Mouse (Mus musculus) liver, postnatal 0 days (tissue): ENCODE results near the gene Gm36028.

Experiments used
- CTCF ChIP-seq: sonication (generic); IDR thresholded peaks from 2 replicates; pipeline ENCODE4 v1.5.1; 2016; ENCODE audit warnings: antibody characterized with exemption, low read depth
- EP300 ChIP-seq: IDR thresholded peaks from 2 replicates; pipeline ENCODE4 v1.6.1; 2016; ENCODE audit warnings: antibody characterized with exemption, low read depth, mild to moderate bottlenecking

- TF ChIP-seq CTCF (no peak), EP300 (no peak)
These were observed 53.7 kb downstream of the Gm36028 start for GRCm38 (mm10) chr16:37807269-37807668.
